Mouse (Mus musculus) lung, adult 10 weeks (tissue): ENCODE results near the gene Coro6. TPM values are rescaled to one million over a fixed set of nuclear protein-coding genes. Genes with fewer than 3 reads are reported as not detected.

ENCODE experiments used
- polyA plus RNA-seq: library from polyadenylated mRNA; stranded (reverse); fragments of 350-450 nt; fragmentation: Illumina TruSeq; extraction: RNeasy Lipid Tissue Mini Kit (QIAGEN cat#74804); gene quantifications from one replicate; pipeline ENCODE4 v1.2.3, GENCODE M21; 2014; ENCODE audit warnings: low read depth, low replicate concordance; ENCODE audit not compliant: insufficient read depth

The Coro6 gene
- polyA plus RNA-seq, result 2.5 TPM

GRCm38 (mm10) chr11:77462283-77463100 lies at the start of gene Coro6:
Gene Coro6 (plus strand): TSS chr11:77462411.

GRCm38 (mm10) chr11:77489591-77490235 lies 27.5 kb downstream of the Coro6 start, which contains the start of gene Ankrd13b:
Gene Ankrd13b (minus strand): TSS chr11:77489678.

GRCm38 (mm10) chr11:77493512-77494343 lies 31.5 kb downstream of the Coro6 start, which contains the start of gene Git1:
Gene Git1 (plus strand): TSS chr11:77493562.

GRCm38 (mm10) chr11:77514832-77515636 lies 52.8 kb downstream of the Coro6 start, which contains the start of gene Abhd15:
Gene Abhd15 (plus strand): TSS chr11:77515121.

DNA sequence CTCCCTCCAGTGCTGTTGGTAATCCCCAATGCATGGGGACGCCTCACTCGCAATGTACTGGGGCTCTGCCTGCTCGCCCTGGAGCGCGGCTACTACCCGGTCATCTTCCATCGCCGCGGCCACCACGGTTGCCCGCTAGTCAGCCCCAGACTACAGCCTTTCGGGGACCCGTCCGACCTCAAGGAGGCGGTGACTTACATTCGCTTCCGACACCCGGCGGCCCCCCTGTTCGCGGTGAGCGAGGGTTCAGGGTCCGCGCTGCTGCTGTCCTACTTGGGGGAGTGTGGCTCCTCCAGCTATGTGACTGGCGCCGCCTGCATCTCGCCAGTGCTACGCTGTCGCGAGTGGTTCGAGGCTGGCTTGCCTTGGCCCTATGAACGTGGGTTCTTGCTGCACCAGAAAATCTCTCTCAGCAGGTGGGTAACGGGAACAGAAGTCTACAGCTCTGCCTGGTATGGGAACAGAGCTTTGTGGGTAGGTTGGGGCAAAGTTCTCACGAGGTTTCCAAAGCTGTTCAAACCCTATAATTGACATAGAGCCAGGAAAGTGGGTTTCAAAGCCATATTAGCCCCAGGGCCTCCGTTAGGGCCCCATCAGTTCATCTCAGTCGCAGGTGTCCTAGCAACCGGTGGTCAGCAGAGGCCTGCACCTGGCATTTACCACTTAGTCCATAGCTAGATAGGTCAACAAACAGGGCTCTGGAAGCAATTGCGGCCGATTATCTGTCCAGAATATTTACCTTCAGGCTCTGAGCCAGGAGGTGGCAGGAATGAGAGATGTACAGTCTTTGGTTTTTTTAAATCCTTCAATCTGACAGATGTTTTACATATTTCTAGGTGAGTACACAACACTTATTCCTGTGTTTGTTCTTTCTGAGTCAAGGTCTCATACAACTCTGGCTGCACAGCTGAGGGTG lies 53.7 kb downstream of the Coro6 start, which contains the start of gene Trp53i13:
TSS of gene Trp53i13 (minus strand) at position 344 of the 916 bp plus-strand sequence.

GRCm38 (mm10) chr11:77519043-77519442 lies 56.8 kb downstream of the Coro6 start, which contains the start of gene Gm10392:
Gene Gm10392 (minus strand): TSS chr11:77519198.

Other genes with a start within 250 kb of the Coro6 start
- 11.3 TPM for gene Ssh2, start 246.1 kb upstream of the Coro6 start, polyA plus RNA-seq
- gene Ankrd13b, start 27.3 kb downstream of the Coro6 start, polyA plus RNA-seq, result 3.6 TPM
- 29.5 TPM for gene Git1, start 31.2 kb downstream of the Coro6 start, polyA plus RNA-seq
- gene Abhd15, start 52.7 kb downstream of the Coro6 start, polyA plus RNA-seq, result 1.4 TPM
- 20.2 TPM for gene Trp53i13, start 53.6 kb downstream of the Coro6 start, polyA plus RNA-seq
- not detected for gene Gm10392, start 56.8 kb downstream of the Coro6 start, polyA plus RNA-seq
- gene Taok1, start 145.4 kb downstream of the Coro6 start, polyA plus RNA-seq, result 8.6 TPM
- 9.2 TPM for gene Nufip2, start 223.7 kb downstream of the Coro6 start, polyA plus RNA-seq